Mouse (Mus musculus) liver, embryonic 16.5 days (tissue): Measurements from ENCODE around the gene Clspn. TPM values are rescaled to one million over a fixed set of nuclear protein-coding genes. Genes with fewer than 3 reads are reported as not detected.

Experiments
- ATAC-seq: fragments of 200-750 bp; cut with Nextera tagmentation; 2 replicates; pipeline ENCODE4 v1.8.0; 2017; ENCODE audit warnings: low read depth, mild to moderate bottlenecking, moderate number of reproducible peaks, moderate library complexity
- H3K27ac ChIP-seq: fragments of 300-500 bp; sonication (generic); 2 replicates; pipeline ENCODE4 v1.5.1; 2014; ENCODE audit warnings: mild to moderate bottlenecking, low read length
- H3K27me3 ChIP-seq: fragments of 300-500 bp; sonication (generic); 2 replicates; pipeline ENCODE4 v1.6.1; 2014; ENCODE audit warnings: low read depth, low read length, mixed read lengths; ENCODE audit not compliant: control insufficient read depth, insufficient read depth
- H3K36me3 ChIP-seq: fragments of 300-500 bp; sonication (generic); 2 replicates; pipeline ENCODE4 v1.6.1; 2014; ENCODE audit warnings: mild to moderate bottlenecking; ENCODE audit not compliant: control insufficient read depth, insufficient read depth
- H3K4me1 ChIP-seq: fragments of 300-500 bp; sonication (generic); 2 replicates; pipeline ENCODE4 v1.6.1; 2014; ENCODE audit warnings: low read depth, low read length, mixed read lengths; ENCODE audit not compliant: control insufficient read depth
- H3K4me2 ChIP-seq: fragments of 300-500 bp; sonication (generic); 2 replicates; pipeline ENCODE4 v1.6.1; 2014; ENCODE audit warnings: low read depth, low read length, mixed read lengths
- H3K4me3 ChIP-seq: fragments of 300-500 bp; sonication (generic); 2 replicates; pipeline ENCODE4 v1.5.1; 2014; ENCODE audit warnings: low read depth, mild to moderate bottlenecking, low read length
- H3K9ac ChIP-seq: fragments of 300-500 bp; sonication (generic); 2 replicates; pipeline ENCODE4 v1.6.1; 2014; ENCODE audit warnings: low read depth, low read length
- H3K9me3 ChIP-seq: fragments of 300-500 bp; sonication (generic); replicated peaks from 2 replicates; pipeline ENCODE4 v1.6.1; 2016; ENCODE audit warnings: low read length; ENCODE audit not compliant: control insufficient read depth
- WGBS: fragments of 180-500 bp; shearing (Covaris S2); extraction: QIAGEN DNeasy Blood & Tissue Kit; methylation state at CpG from one replicate; pipeline ENCODE4 v1.1.7; 2014; ENCODE audit not compliant: insufficient replicate concordance; 5-methylcytosine and 5-hydroxymethylcytosine counted together
- polyA plus RNA-seq: library from polyadenylated mRNA; unstranded; fragments of >200 nt; fragmentation: Nextera tagmentation; extraction: Ambion mirVana; gene quantifications from 2 replicates; pipeline ENCODE4 v1.2.1, GENCODE M21; 2015

The Clspn gene
- polyA plus RNA-seq, 1 experiment from 2014 or later, result 30.0 TPM

- no peaks in the 10 kb centered on the region for H3K27me3 ChIP-seq
- no peak overlapping the region for H3K27ac ChIP-seq
- H3K4me3 ChIP-seq, result no peak overlapping the region
- H3K9me3 ChIP-seq, result no peaks in the 10 kb centered on the region
- H3K9ac ChIP-seq, result no peak overlapping the region
- H3K4me2 ChIP-seq, result no peak overlapping the region
- 72% methylated on average over 2 of the region's 2 CpGs for WGBS
- no peaks in the 10 kb centered on the region for H3K4me1 ChIP-seq
- peaks cover 78% of the 10 kb centered on the region for H3K36me3 ChIP-seq
- ATAC-seq, result no peak
Measured at GRCm38 (mm10) chr4:126579077-126579476, 22.3 kb downstream of the Clspn start.

GRCm38 (mm10) chr4:126585739-126586138 is 29.0 kb downstream of the Clspn start:
- WGBS, result 94% methylated on average over 13 of the region's 13 CpGs
- H3K9ac ChIP-seq, result no peak overlapping the region
- H3K27ac ChIP-seq, result no peak overlapping the region
- H3K36me3 ChIP-seq, result peaks cover 62% of the 10 kb centered on the region
- H3K4me1 ChIP-seq, result no peaks in the 10 kb centered on the region
- no peak for ATAC-seq
- H3K9me3 ChIP-seq, result no peaks in the 10 kb centered on the region
- no peaks in the 10 kb centered on the region for H3K27me3 ChIP-seq
- no peak overlapping the region for H3K4me2 ChIP-seq
- no peak overlapping the region for H3K4me3 ChIP-seq

- H3K27me3 ChIP-seq, result no peaks in the 10 kb centered on the region
- ATAC-seq, result no peak
- H3K4me2 ChIP-seq, result no peak overlapping the region
- H3K9me3 ChIP-seq, result no peaks in the 10 kb centered on the region
- no peak overlapping the region for H3K4me3 ChIP-seq
- H3K9ac ChIP-seq, result no peak overlapping the region
- no peak overlapping the region for H3K27ac ChIP-seq
- H3K36me3 ChIP-seq, result peaks cover 48% of the 10 kb centered on the region
- WGBS, result 79% methylated on average over 6 of the region's 6 CpGs
- H3K4me1 ChIP-seq, result no peaks in the 10 kb centered on the region
Measured at GRCm38 (mm10) chr4:126592039-126592438, 35.3 kb downstream of the Clspn start.

GRCm38 (mm10) chr4:126599971-126600754 is 43.4 kb downstream of the Clspn start:
- Histone ChIP-seq H3K4me3 (no peak overlapping the region), H3K27me3 (peaks cover 3% of the 10 kb centered on the region; the same call in 1 of the 2 replicates), H3K9ac (no peak overlapping the region), H3K36me3 (no peaks in the 10 kb centered on the region), H3K27ac (no peak overlapping the region), H3K4me2 (no peak overlapping the region), H3K9me3 (no peaks in the 10 kb centered on the region), H3K4me1 (no peaks in the 10 kb centered on the region)
- 29% methylated on average over 8 of the region's 8 CpGs for WGBS
- ATAC-seq, result no peak

- no peak for ATAC-seq
- 26% methylated on average over 20 of the region's 22 CpGs for WGBS
- Histone ChIP-seq H3K9ac (no peak overlapping the region), H3K36me3 (no peaks in the 10 kb centered on the region), H3K27ac (no peak overlapping the region), H3K4me1 (no peaks in the 10 kb centered on the region), H3K4me3 (no peak overlapping the region), H3K27me3 (peaks cover 3% of the 10 kb centered on the region; the same call in 1 of the 2 replicates), H3K9me3 (no peaks in the 10 kb centered on the region), H3K4me2 (no peak overlapping the region)
Measured at GRCm38 (mm10) chr4:126601597-126602444, 45.1 kb downstream of the Clspn start.

GRCm38 (mm10) chr4:126602445-126602762 is 45.7 kb downstream of the Clspn start:
- Histone ChIP-seq H3K4me1 (no peaks in the 10 kb centered on the region), H3K36me3 (no peaks in the 10 kb centered on the region), H3K4me2 (no peak overlapping the region), H3K9ac (no peak overlapping the region), H3K4me3 (no peak overlapping the region), H3K27me3 (peaks cover 3% of the 10 kb centered on the region; the same call in 1 of the 2 replicates), H3K9me3 (no peaks in the 10 kb centered on the region), H3K27ac (no peak overlapping the region)
- WGBS, result 28% methylated on average over 6 of the region's 6 CpGs
- ATAC-seq, result no peak

GRCm38 (mm10) chr4:126604141-126604540 is 47.4 kb downstream of the Clspn start:
- Histone ChIP-seq H3K36me3 (no peaks in the 10 kb centered on the region), H3K9ac (no peak overlapping the region), H3K4me2 (no peak overlapping the region), H3K27me3 (peaks cover 3% of the 10 kb centered on the region; the same call in 1 of the 2 replicates), H3K4me1 (no peaks in the 10 kb centered on the region), H3K27ac (no peak overlapping the region), H3K9me3 (no peaks in the 10 kb centered on the region), H3K4me3 (no peak overlapping the region)
- WGBS, result 63% methylated on average over 2 of the region's 2 CpGs
- no peak for ATAC-seq

- no peak overlapping the region for H3K4me3 ChIP-seq
- H3K36me3 ChIP-seq, result no peaks in the 10 kb centered on the region
- H3K27me3 ChIP-seq, result peaks cover 10% of the 10 kb centered on the region
- H3K27ac ChIP-seq, result no peak overlapping the region
- H3K4me1 ChIP-seq, result no peaks in the 10 kb centered on the region
- 71% methylated on average over 4 of the region's 4 CpGs for WGBS
- no peak overlapping the region for H3K4me2 ChIP-seq
- H3K9me3 ChIP-seq, result no peaks in the 10 kb centered on the region
- ATAC-seq, result no peak
- H3K9ac ChIP-seq, result no peak overlapping the region
Measured at GRCm38 (mm10) chr4:126605751-126606150, 49.0 kb downstream of the Clspn start.
